Mouse (Mus musculus) hindbrain, embryonic 14.5 days (tissue): ENCODE measurements at regions not wholly inside any gene's neighbourhood (a gene's known extent, or its start where the extent isn't known, plus 50 kb on each side); places are given as distances from the start of the nearest gene placed in this dataset.

Experiments
- ATAC-seq: fragments of 200-750 bp; cut with Nextera tagmentation; 2 replicates; pipeline ENCODE4 v1.8.0; 2017; ENCODE audit warnings: moderate number of reproducible peaks, mild to moderate bottlenecking, moderate TSS enrichment, moderate library complexity; ENCODE audit not compliant: low FRiP score
- DNase-seq: peaks from one replicate; pipeline ENCODE4 v3.0.0-alpha.2; 2015; ENCODE audit warnings: low spot score
- H3K27ac ChIP-seq: fragments of 300-500 bp; sonication (generic); 2 replicates; pipeline ENCODE4 v1.5.1; 2014; ENCODE audit warnings: mild to moderate bottlenecking, moderate library complexity
- H3K27me3 ChIP-seq: fragments of 300-500 bp; sonication (generic); 2 replicates; pipeline ENCODE4 v1.6.1; 2014; ENCODE audit warnings: mild to moderate bottlenecking, low read length, mixed read lengths; ENCODE audit not compliant: control insufficient read depth, insufficient read depth
- H3K36me3 ChIP-seq: fragments of 300-500 bp; sonication (generic); replicated peaks from 2 replicates; pipeline ENCODE4 v1.6.1; 2014; ENCODE audit not compliant: control insufficient read depth, insufficient read depth
- H3K4me1 ChIP-seq: fragments of 300-500 bp; sonication (generic); replicated peaks from 2 replicates; pipeline ENCODE4 v1.6.1; 2014; ENCODE audit warnings: antibody characterized with exemption, low read length, mixed read lengths; ENCODE audit not compliant: control insufficient read depth, insufficient read depth
- H3K4me2 ChIP-seq: fragments of 300-500 bp; sonication (generic); replicated peaks from 2 replicates; pipeline ENCODE4 v1.6.1; 2014; ENCODE audit warnings: mild to moderate bottlenecking, moderate library complexity
- H3K4me3 ChIP-seq: fragments of 300-500 bp; sonication (generic); replicated peaks from 2 replicates; pipeline ENCODE4 v1.5.1; 2014; ENCODE audit warnings: mild to moderate bottlenecking, low read length
- H3K9ac ChIP-seq: fragments of 300-500 bp; sonication (generic); 2 replicates; pipeline ENCODE4 v1.6.1; 2014
- H3K9me3 ChIP-seq: fragments of 300-500 bp; sonication (generic); 2 replicates; pipeline ENCODE4 v1.6.1; 2016; ENCODE audit warnings: low read length; ENCODE audit not compliant: control insufficient read depth
- WGBS: fragments of 180-500 bp; shearing (Covaris S2); extraction: QIAGEN DNeasy Blood & Tissue Kit; methylation state at CpG from one replicate; pipeline ENCODE4 v1.1.7; 2014; 5-methylcytosine and 5-hydroxymethylcytosine counted together

GRCm38 (mm10) chr10:124288301-124288995, 1024.7 kb downstream of the Fam19a2 start:
- Histone ChIP-seq H3K27ac (no peak overlapping the region), H3K36me3 (no peaks in the 10 kb centered on the region), H3K9me3 (no peaks in the 10 kb centered on the region), H3K4me3 (no peak overlapping the region), H3K4me1 (no peaks in the 10 kb centered on the region), H3K27me3 (no peaks in the 10 kb centered on the region), H3K4me2 (no peak overlapping the region), H3K9ac (no peak overlapping the region)
- 75% methylated on average over 18 of the region's 18 CpGs for WGBS
- DNase-seq (no peak), ATAC-seq (no peak)

GRCm38 (mm10) chr10:124297198-124297677, 1033.4 kb downstream of the Fam19a2 start:
- Histone ChIP-seq H3K36me3 (no peaks in the 10 kb centered on the region), H3K27ac (no peak overlapping the region), H3K27me3 (no peaks in the 10 kb centered on the region), H3K4me1 (no peaks in the 10 kb centered on the region), H3K4me3 (no peak overlapping the region), H3K9ac (no peak overlapping the region), H3K9me3 (peaks cover 16% of the 10 kb centered on the region; the same call in 1 of the 2 replicates), H3K4me2 (no peak overlapping the region)
- 88% methylated on average over 2 of the region's 2 CpGs for WGBS
- ATAC-seq (no peak), DNase-seq (no peak)

- Histone ChIP-seq H3K4me3 (no peak overlapping the region), H3K27me3 (no peaks in the 10 kb centered on the region), H3K36me3 (no peaks in the 10 kb centered on the region), H3K4me2 (no peak overlapping the region), H3K9ac (no peak overlapping the region), H3K9me3 (no peaks in the 10 kb centered on the region), H3K27ac (no peak overlapping the region), H3K4me1 (no peaks in the 10 kb centered on the region)
- WGBS, result 76% methylated on average over 1 of the region's 1 CpGs
- DNase-seq, result no peak
- no peak for ATAC-seq
Measured at GRCm38 (mm10) chr10:124304683-124305082, 1040.9 kb downstream of the Fam19a2 start.

- H3K9ac ChIP-seq, result no peak overlapping the region
- no peaks in the 10 kb centered on the region for H3K36me3 ChIP-seq
- H3K4me1 ChIP-seq, result no peaks in the 10 kb centered on the region
- no peak overlapping the region for H3K27ac ChIP-seq
- no peaks in the 10 kb centered on the region for H3K9me3 ChIP-seq
- WGBS, result 85% methylated on average over 3 of the region's 3 CpGs
- H3K27me3 ChIP-seq, result no peaks in the 10 kb centered on the region
- DNase-seq, result no peak
- ATAC-seq, result no peak
- H3K4me3 ChIP-seq, result no peak overlapping the region
- H3K4me2 ChIP-seq, result no peak overlapping the region
Measured at GRCm38 (mm10) chr10:124305644-124306043, 1041.8 kb downstream of the Fam19a2 start.

- H3K9me3 ChIP-seq, result no peaks in the 10 kb centered on the region
- no peak overlapping the region for H3K4me3 ChIP-seq
- 10% methylated on average over 1 of the region's 1 CpGs for WGBS
- H3K27me3 ChIP-seq, result no peaks in the 10 kb centered on the region
- H3K27ac ChIP-seq, result no peak overlapping the region
- no peak overlapping the region for H3K4me2 ChIP-seq
- DNase-seq (no peak), ATAC-seq (no peak)
- H3K4me1 ChIP-seq, result no peaks in the 10 kb centered on the region
- H3K36me3 ChIP-seq, result no peaks in the 10 kb centered on the region
- no peak overlapping the region for H3K9ac ChIP-seq
Measured at GRCm38 (mm10) chr10:124318761-124319160, 1055.0 kb downstream of the Fam19a2 start.

- Histone ChIP-seq H3K36me3 (no peaks in the 10 kb centered on the region), H3K27me3 (no peaks in the 10 kb centered on the region), H3K27ac (no peak overlapping the region), H3K9ac (no peak overlapping the region), H3K4me2 (no peak overlapping the region), H3K4me3 (no peak overlapping the region), H3K9me3 (no peaks in the 10 kb centered on the region), H3K4me1 (no peaks in the 10 kb centered on the region)
- ATAC-seq (no peak), DNase-seq (no peak)
- WGBS, result 71% methylated on average over 8 of the region's 8 CpGs
Measured at GRCm38 (mm10) chr10:124320191-124321110, 1056.7 kb downstream of the Fam19a2 start.

GRCm38 (mm10) chr10:124332491-124332890, 1056.8 kb downstream of the Slc16a7 start:
- no peak overlapping the region for H3K4me2 ChIP-seq
- DNase-seq (no peak), ATAC-seq (no peak)
- H3K9ac ChIP-seq, result no peak overlapping the region
- H3K27me3 ChIP-seq, result no peaks in the 10 kb centered on the region
- WGBS, result 89% methylated on average over 1 of the region's 1 CpGs
- no peaks in the 10 kb centered on the region for H3K4me1 ChIP-seq
- 0 out of 2 replicates have a peak, but pooled peaks cover 5% of the 10 kb centered on the region for H3K9me3 ChIP-seq
- H3K36me3 ChIP-seq, result no peaks in the 10 kb centered on the region
- H3K4me3 ChIP-seq, result no peak overlapping the region
- H3K27ac ChIP-seq, result no peak overlapping the region

- Histone ChIP-seq H3K27me3 (no peaks in the 10 kb centered on the region), H3K27ac (no peak overlapping the region), H3K9me3 (no peaks in the 10 kb centered on the region), H3K4me3 (no peak overlapping the region), H3K9ac (no peak overlapping the region), H3K4me2 (no peak overlapping the region), H3K4me1 (no peaks in the 10 kb centered on the region), H3K36me3 (no peaks in the 10 kb centered on the region)
- ATAC-seq (no peak), DNase-seq (no peak)
- 71% methylated on average over 3 of the region's 3 CpGs for WGBS
Measured at GRCm38 (mm10) chr10:124338923-124339322, 1050.3 kb downstream of the Slc16a7 start.

GRCm38 (mm10) chr10:124349300-124349699, 1040.0 kb downstream of the Slc16a7 start:
- peak; percentile 55 for DNase-seq
- H3K4me1 ChIP-seq, result no peaks in the 10 kb centered on the region
- no peaks in the 10 kb centered on the region for H3K9me3 ChIP-seq
- H3K9ac ChIP-seq, result no peak overlapping the region
- H3K36me3 ChIP-seq, result no peaks in the 10 kb centered on the region
- ATAC-seq, result no peak; the same call in 1 of the 2 replicates
- H3K27ac ChIP-seq, result no peak overlapping the region
- WGBS, result 56% methylated on average over 2 of the region's 2 CpGs
- no peak overlapping the region for H3K4me2 ChIP-seq
- no peaks in the 10 kb centered on the region for H3K27me3 ChIP-seq
- H3K4me3 ChIP-seq, result no peak overlapping the region
